Comparison of ENCODE assay signal across 9 mouse cellular contexts in genomic region chr11:5521266-5521515, GRCm38 (mm10). TPM values are rescaled to one million over a fixed set of nuclear protein-coding genes. Genes with fewer than 3 reads are reported as not detected.
A peak's percentile ranks its signal among the peaks of the same experiment; 100 is the strongest.
DNase-seq lines count a peak whose midpoint lies in the region; ATAC-seq and TF ChIP-seq lines count a peak whose summit lies in the region.
"Had no signal": no experiment of that assay in that cellular context is flagged by ENCODE, and none has a peak within 500 bp of the region (broad histone marks: within the 10 kb centered on the region; RNA-seq: fewer than 3 reads in every experiment).

No protein-coding gene starts in this region.

- H3K27ac ChIP-seq in heart, adult 2 months = peak overlapping the region; percentile 100
- H3K27ac ChIP-seq in limb, embryonic 13.5 days = peak overlapping the region; percentile 89
- H3K27ac ChIP-seq in olfactory bulb, adult 2 months (ENCODE audit: insufficient read depth, low read depth, low read length) = peak overlapping the region; percentile 93

- H3K27me3 ChIP-seq in heart, adult 2 months (ENCODE audit: control insufficient read depth, insufficient read depth, low read length) = no peaks in the 10 kb centered on the region
- H3K27me3 ChIP-seq in limb, embryonic 13.5 days = no peaks in the 10 kb centered on the region

- TF ChIP-seq CTCF in heart, adult 2 months (IDR thresholded peaks at IDR 0.05) = no peak
- no peak for TF ChIP-seq CTCF in olfactory bulb, adult 2 months (IDR thresholded peaks at IDR 0.05; ENCODE audit: insufficient read depth, low read depth, low read length)

- intact Hi-C loops in heart, adult 2 months (cut with DNase I) = loop anchor here (2.0 to 5.0 kb wide), 2 partner anchors 20 to 186 kb away; no protein-coding TSS in a partner anchor

- no peak for TF ChIP-seq POLR2A in heart, adult 2 months (IDR thresholded peaks at IDR 0.05; ENCODE audit: insufficient read depth, low read depth, low read length)
- no peak for TF ChIP-seq POLR2A in olfactory bulb, adult 2 months (IDR thresholded peaks at IDR 0.05; ENCODE audit: insufficient read depth, low read depth, low read length)

- H3K36me3 ChIP-seq in heart, adult 2 months (ENCODE audit: control insufficient read depth, insufficient read depth, low read length) = peaks cover 22% of the 10 kb centered on the region
- H3K36me3 ChIP-seq in limb, embryonic 13.5 days = peaks cover 38% of the 10 kb centered on the region

- DNase-seq in heart, adult 2 months = no peak
- no peak for DNase-seq in heart, adult 9 months (ENCODE audit: low spot score in 2 of 2)
- no peak for DNase-seq in layer of hippocampus, adult 9-10 months (ENCODE audit: low spot score)
- no peak for DNase-seq in cerebellum, postnatal 14 days

- no peak for TF ChIP-seq EP300 in heart, adult 2 months (IDR thresholded peaks at IDR 0.05; ENCODE audit: insufficient read depth, low read depth, low read length)

- H3K9me3 ChIP-seq in limb, embryonic 13.5 days = no peaks in the 10 kb centered on the region

- H3K4me3 ChIP-seq in heart, adult 2 months = peak overlapping the region; percentile 82
- H3K4me3 ChIP-seq in limb, embryonic 13.5 days = peak overlapping the region; percentile 97
- peak overlapping the region; percentile 99 for H3K4me3 ChIP-seq in olfactory bulb, adult 2 months (ENCODE audit: insufficient read depth, low read depth, low read length)

- 0% methylated on average over 13 of the region's 13 CpGs for WGBS in heart, adult 2 months
- 0% methylated on average over 13 of the region's 13 CpGs for WGBS in limb, embryonic 13.5 days
- WGBS in olfactory bulb, adult 2 months = under 1% methylated on average over 13 of the region's 13 CpGs

- H3K79me2 ChIP-seq in heart, adult 2 months (replicated peaks; ENCODE audit: control insufficient read depth, insufficient read depth, low read length) = no peaks in the 10 kb centered on the region

- H3K4me1 ChIP-seq in heart, adult 2 months (ENCODE audit: control insufficient read depth, insufficient read depth, low read length) = peaks cover 5% of the 10 kb centered on the region
- H3K4me1 ChIP-seq in limb, embryonic 13.5 days = peaks cover 25% of the 10 kb centered on the region
- peaks cover 15% of the 10 kb centered on the region for H3K4me1 ChIP-seq in olfactory bulb, adult 2 months (ENCODE audit: control insufficient read depth, insufficient read depth, low read length)

- H3K9ac ChIP-seq in heart, adult 2 months (ENCODE audit: low read depth, low read length) = peak overlapping the region; percentile 93
- H3K9ac ChIP-seq in limb, embryonic 13.5 days = peak overlapping the region; percentile 97

- ATAC-seq in CD4-positive, CD25-positive, alpha-beta regulatory T cell, adult 4 months = peak; percentile 46
- ATAC-seq in erythroblast, adult 5-6 weeks (replicated peaks; ENCODE audit: low FRiP score, poor library complexity, severe bottlenecking) = peak; percentile 13; the same call in 1 of the 2 replicates
- ATAC-seq in limb, embryonic 13.5 days (ENCODE audit: low FRiP score, low read depth) = no peak; the same call in 1 of the 2 replicates

- peak overlapping the region; percentile 80 for H3K4me2 ChIP-seq in limb, embryonic 13.5 days (replicated peaks)

RNA-seq across cellular contexts. Expression of gene Xbp1, which starts 0.7 kb away (rescaled TPM):
- 10 to 100 TPM; 73.3 to 80.4 TPM for total RNA-seq in heart, adult 2 months (2021)
- polyA plus RNA-seq in heart, adult 2 months (2012; rRNA removed) = 46.3 and 86.1 TPM in 2 replicates
- polyA plus RNA-seq in CD4-positive, CD25-positive, alpha-beta regulatory T cell, adult 4 months (2017; shearing (Covaris generic)) = 10 to 100 TPM; 38.9 to 44.7 TPM
- total RNA-seq in erythroblast, adult 5-6 weeks (2015; ENCODE audit: low replicate concordance) = 68.1 and 83.8 TPM in 2 replicates
- 42.5 and 50.8 TPM in 2 replicates for total RNA-seq in erythroblast, adult 5-6 weeks (2017; ENCODE audit: low replicate concordance)
- polyA plus RNA-seq in limb, embryonic 13.5 days (2015; fragmentation: Nextera tagmentation; extraction: Ambion mirVana) = 155 and 177 TPM in 2 replicates
- not detected in 2 replicates for polyA plus RNA-seq in olfactory bulb, adult 2 months (2012; ENCODE audit: insufficient read depth, insufficient read length, low replicate concordance, missing spikeins)

RNA-seq across cellular contexts. Expression of gene Ccdc117, which starts 20.8 kb away (rescaled TPM):
- total RNA-seq in heart, adult 2 months (2021) = 10 to 100 TPM; 21.7 to 25.6 TPM
- polyA plus RNA-seq in heart, adult 2 months (2012; rRNA removed) = 6.0 and 13.6 TPM in 2 replicates
- 1 to 10 TPM; 2.9 to 5.2 TPM for polyA plus RNA-seq in CD4-positive, CD25-positive, alpha-beta regulatory T cell, adult 4 months (2017; shearing (Covaris generic))
- 2.7 and 5.6 TPM in 2 replicates for total RNA-seq in erythroblast, adult 5-6 weeks (2015; ENCODE audit: low replicate concordance)
- 9.5 and 10.4 TPM in 2 replicates for total RNA-seq in erythroblast, adult 5-6 weeks (2017; ENCODE audit: low replicate concordance)
- 18.9 and 21.7 TPM in 2 replicates for polyA plus RNA-seq in limb, embryonic 13.5 days (2015; fragmentation: Nextera tagmentation; extraction: Ambion mirVana)
- not detected in 2 replicates for polyA plus RNA-seq in olfactory bulb, adult 2 months (2012; ENCODE audit: insufficient read depth, insufficient read length, low replicate concordance, missing spikeins)

RNA-seq across cellular contexts. Expression of gene Ankrd36, which starts 48.3 kb away (rescaled TPM):
- total RNA-seq in heart, adult 2 months (2021) = not detected
- polyA plus RNA-seq in heart, adult 2 months (2012; rRNA removed) = 0.12 and 0.23 TPM in 2 replicates
- polyA plus RNA-seq in CD4-positive, CD25-positive, alpha-beta regulatory T cell, adult 4 months (2017; shearing (Covaris generic)) = not detected
- 0.63 TPM in 1 of 2 replicates, not detected in the other for total RNA-seq in erythroblast, adult 5-6 weeks (2015; ENCODE audit: low replicate concordance)
- total RNA-seq in erythroblast, adult 5-6 weeks (2017; ENCODE audit: low replicate concordance) = 4.6 TPM in 2 replicates
- 0.10 TPM in 1 of 2 replicates, not detected in the other for polyA plus RNA-seq in limb, embryonic 13.5 days (2015; fragmentation: Nextera tagmentation; extraction: Ambion mirVana)
- polyA plus RNA-seq in olfactory bulb, adult 2 months (2012; ENCODE audit: insufficient read depth, insufficient read length, low replicate concordance, missing spikeins) = not detected in 2 replicates
- total RNA-seq: hematopoietic stem cell, adult 5-6 weeks had no signal
